Mouse (Mus musculus) lung, embryonic 16.5 days (tissue): Measurements from ENCODE around the gene Tmed11. TPM values are rescaled to one million over a fixed set of nuclear protein-coding genes. Genes with fewer than 3 reads are reported as not detected.
"Not testable (repeated sequence)": the region's sequence is repeated elsewhere in the genome, so short reads cannot be mapped to it uniquely, and the experiment has no call there.

Experiments
- ATAC-seq: fragments of 200-750 bp; cut with Nextera tagmentation; 2 replicates; pipeline ENCODE4 v1.8.0; 2017; ENCODE audit warnings: low read depth, mild to moderate bottlenecking, moderate library complexity
- H3K27ac ChIP-seq: fragments of 300-500 bp; sonication (generic); 2 replicates; pipeline ENCODE4 v1.5.1; 2014; ENCODE audit warnings: mild to moderate bottlenecking, control low read depth, low read length
- H3K27me3 ChIP-seq: fragments of 300-500 bp; sonication (generic); 2 replicates; pipeline ENCODE4 v1.6.1; 2014; ENCODE audit warnings: low read depth, low read length, mixed read lengths; ENCODE audit not compliant: control insufficient read depth, insufficient read depth
- H3K36me3 ChIP-seq: fragments of 300-500 bp; sonication (generic); 2 replicates; pipeline ENCODE4 v1.6.1; 2014; ENCODE audit warnings: low read length; ENCODE audit not compliant: control insufficient read depth, insufficient read depth
- H3K4me1 ChIP-seq: fragments of 300-500 bp; sonication (generic); replicated peaks from 2 replicates; pipeline ENCODE4 v1.6.1; 2014; ENCODE audit warnings: low read length, mixed read lengths; ENCODE audit not compliant: control insufficient read depth, insufficient read depth
- H3K4me2 ChIP-seq: fragments of 300-500 bp; sonication (generic); 2 replicates; pipeline ENCODE4 v1.6.1; 2014; ENCODE audit warnings: low read depth, low read length, control low read depth
- H3K4me3 ChIP-seq: fragments of 300-500 bp; sonication (generic); 2 replicates; pipeline ENCODE4 v1.5.1; 2014; ENCODE audit warnings: mild to moderate bottlenecking, low read length, control low read depth
- H3K9ac ChIP-seq: fragments of 300-500 bp; sonication (generic); 2 replicates; pipeline ENCODE4 v1.6.1; 2014; ENCODE audit warnings: low read length, control low read depth
- H3K9me3 ChIP-seq: fragments of 300-500 bp; sonication (generic); 2 replicates; pipeline ENCODE4 v1.6.1; 2016; ENCODE audit warnings: low read length; ENCODE audit not compliant: control insufficient read depth
- WGBS: fragments of 180-500 bp; shearing (Covaris S2); extraction: QIAGEN DNeasy Blood & Tissue Kit; methylation state at CpG from one replicate; pipeline ENCODE4 v1.1.7; 2014; 5-methylcytosine and 5-hydroxymethylcytosine counted together
- polyA plus RNA-seq: library from polyadenylated mRNA; unstranded; fragments of >200 nt; fragmentation: Nextera tagmentation; extraction: Ambion mirVana; gene quantifications from 2 replicates; pipeline ENCODE4 v1.2.1, GENCODE M21; 2015

Tmed11 gene
- polyA plus RNA-seq, 1 experiment from 2014 or later: not detected

- 80% methylated on average over 4 of the region's 4 CpGs for whole genome bisulfite sequencing
- not testable (repeated sequence) for H3K36me3 ChIP-seq, H3K4me3 ChIP-seq, H3K27me3 ChIP-seq, H3K9me3 ChIP-seq, H3K4me1 ChIP-seq, ATAC-seq, H3K9ac ChIP-seq, H3K27ac ChIP-seq, H3K4me2 ChIP-seq
These were observed 43.9 kb downstream of the Tmed11 start for GRCm38 (mm10) chr5:108751258-108751657.

GRCm38 (mm10) chr5:108750328-108751210, 44.6 kb downstream of the Tmed11 start:
- H3K4me3 ChIP-seq: no peak overlapping the region
- no peaks in the 10 kb centered on the region for H3K27me3 ChIP-seq
- no peaks in the 10 kb centered on the region for H3K9me3 ChIP-seq
- H3K9ac ChIP-seq: no peak overlapping the region
- H3K4me1 ChIP-seq: no peaks in the 10 kb centered on the region
- 69% methylated on average over 5 of the region's 5 CpGs for WGBS
- no peak overlapping the region for H3K27ac ChIP-seq
- ATAC-seq: no peak
- no peak overlapping the region for H3K4me2 ChIP-seq
- H3K36me3 ChIP-seq: no peaks in the 10 kb centered on the region

GRCm38 (mm10) chr5:108744629-108745028, 50.5 kb downstream of the Tmed11 start:
- H3K4me2 ChIP-seq: no peak overlapping the region
- no peak overlapping the region for H3K4me3 ChIP-seq
- no peaks in the 10 kb centered on the region for H3K4me1 ChIP-seq
- no peaks in the 10 kb centered on the region for H3K36me3 ChIP-seq
- no peak overlapping the region for H3K9ac ChIP-seq
- no peaks in the 10 kb centered on the region for H3K9me3 ChIP-seq
- H3K27me3 ChIP-seq: no peaks in the 10 kb centered on the region
- H3K27ac ChIP-seq: no peak overlapping the region
- no peak for ATAC-seq
- 76% methylated on average over 3 of the region's 3 CpGs for WGBS

- no peak for ATAC-seq
- H3K9me3 ChIP-seq: no peaks in the 10 kb centered on the region
These were observed 51.3 kb downstream of the Tmed11 start for GRCm38 (mm10) chr5:108743856-108744255.

GRCm38 (mm10) chr5:108742596-108742995, 52.6 kb downstream of the Tmed11 start:
- Histone ChIP-seq H3K4me2 (no peak overlapping the region), H3K36me3 (no peaks in the 10 kb centered on the region), H3K4me3 (no peak overlapping the region), H3K27ac (no peak overlapping the region), H3K27me3 (no peaks in the 10 kb centered on the region), H3K4me1 (no peaks in the 10 kb centered on the region), H3K9me3 (no peaks in the 10 kb centered on the region), H3K9ac (no peak overlapping the region)
- WGBS: 73% methylated on average over 2 of the region's 2 CpGs
- no peak for ATAC-seq

More at GRCm38 (mm10) chr5:108743856-108744255, 51.3 kb downstream of the Tmed11 start:
- Histone ChIP-seq H3K27ac (no peak overlapping the region), H3K36me3 (no peaks in the 10 kb centered on the region), H3K4me3 (no peak overlapping the region), H3K27me3 (no peaks in the 10 kb centered on the region), H3K4me2 (no peak overlapping the region), H3K4me1 (no peaks in the 10 kb centered on the region), H3K9ac (no peak overlapping the region)
- WGBS: 58% methylated on average over 2 of the region's 2 CpGs

- Histone ChIP-seq H3K4me1 (no peaks in the 10 kb centered on the region), H3K4me2 (no peak overlapping the region), H3K36me3 (no peaks in the 10 kb centered on the region), H3K9ac (no peak overlapping the region), H3K4me3 (no peak overlapping the region), H3K27me3 (no peaks in the 10 kb centered on the region), H3K9me3 (no peaks in the 10 kb centered on the region), H3K27ac (no peak overlapping the region)
- 74% methylated on average over 2 of the region's 2 CpGs for WGBS
- ATAC-seq: no peak
These were observed 53.3 kb downstream of the Tmed11 start for GRCm38 (mm10) chr5:108741844-108742243.

- WGBS: 67% methylated on average over 1 of the region's 1 CpGs
- Histone ChIP-seq H3K4me3 (no peak overlapping the region), H3K4me1 (no peaks in the 10 kb centered on the region), H3K36me3 (no peaks in the 10 kb centered on the region), H3K9ac (no peak overlapping the region), H3K4me2 (no peak overlapping the region), H3K9me3 (no peaks in the 10 kb centered on the region), H3K27ac (no peak overlapping the region), H3K27me3 (no peaks in the 10 kb centered on the region)
- ATAC-seq: no peak
These were observed 67.7 kb downstream of the Tmed11 start for GRCm38 (mm10) chr5:108727425-108727824.

Other genes starting within 250 kb of the Tmed11 start
- 0.95 and 1.3 TPM in 2 replicates for gene Cplx1, start 245.3 kb downstream of the Tmed11 start, polyA plus RNA-seq
- 51.7 and 57.1 TPM in 2 replicates for gene Gak, start 165.6 kb downstream of the Tmed11 start, polyA plus RNA-seq
- gene Tmem175, start 165.6 kb downstream of the Tmed11 start, polyA plus RNA-seq: 30.0 and 30.8 TPM in 2 replicates
- gene Idua, start 135.0 kb downstream of the Tmed11 start, polyA plus RNA-seq: 13.8 and 15.7 TPM in 2 replicates
- gene Dgkq, start 125.7 kb downstream of the Tmed11 start, polyA plus RNA-seq: 11.0 and 12.7 TPM in 2 replicates
- 0.51 and 0.75 TPM in 2 replicates for gene Slc26a1, start 119.8 kb downstream of the Tmed11 start, polyA plus RNA-seq
- gene Fgfrl1, start 103.0 kb downstream of the Tmed11 start, polyA plus RNA-seq: 11.2 and 11.8 TPM in 2 replicates
- not detected in 2 replicates for gene Rnf212, start 20.4 kb downstream of the Tmed11 start, polyA plus RNA-seq
- gene Vmn2r8, start 13.5 kb upstream of the Tmed11 start, polyA plus RNA-seq: not detected in 2 replicates
- not detected in 2 replicates for gene Vmn2r9, start 57.2 kb upstream of the Tmed11 start, polyA plus RNA-seq
- not detected in 2 replicates for gene Vmn2r10, start 211.2 kb upstream of the Tmed11 start, polyA plus RNA-seq